Comparison of ENCODE assay signal across 9 mouse cellular contexts in genomic region chr8:53663946-53664345, GRCm38 (mm10). TPM values are rescaled to one million over a fixed set of nuclear protein-coding genes. Genes with fewer than 3 reads are reported as not detected.
DNase-seq lines count a peak whose midpoint lies in the region; ATAC-seq and TF ChIP-seq lines count a peak whose summit lies in the region.
"Had no signal": no experiment of that assay in that cellular context is flagged by ENCODE, and none has a peak within 500 bp of the region (broad histone marks: within the 10 kb centered on the region; RNA-seq: fewer than 3 reads in every experiment).

No protein-coding gene starts in this region.

- peak; percentile 55 to 77 (median 73) for TF ChIP-seq CTCF in MEL (IDR thresholded peaks at IDR 0.05 in 2 of 3, conservative IDR thresholded peaks at IDR 0.05 in 1 of 3; ENCODE audit: control insufficient read depth in 1 of 3, insufficient read depth in 1 of 3, low read depth in 2 of 3, low read length in 3 of 3, poor library complexity in 1 of 3, severe bottlenecking in 1 of 3)
- peak; percentile 18; the same call in 1 of the 2 replicates for TF ChIP-seq CTCF in cerebellum, adult 2 months (IDR thresholded peaks at IDR 0.05; ENCODE audit: borderline replicate concordance, insufficient read depth, low read depth, low read length)

- H3K36me3 ChIP-seq in hindbrain, embryonic 14.5 days (replicated peaks; ENCODE audit: control insufficient read depth, insufficient read depth), result no peaks in the 10 kb centered on the region
- no peaks in the 10 kb centered on the region for H3K36me3 ChIP-seq in hindbrain, embryonic 13.5 days
- H3K36me3 ChIP-seq in MEL (ENCODE audit: control insufficient read depth in 1 of 2, insufficient read depth in 2 of 2, low read length in 2 of 2), result no peaks in the 10 kb centered on the region

- DNase-seq in hindbrain, embryonic 14.5 days (ENCODE audit: low spot score), result peak; percentile 50
- DNase-seq in MEL (ENCODE audit: low read depth, low spot score), result peak; percentile 61
- peak in 1 of 2 experiments; percentile 24 for DNase-seq in cerebellum, adult 2 months
- DNase-seq in heart, postnatal 10 days, result peak; percentile 47 to 74
- DNase-seq in left cerebral cortex, postnatal 25 days (ENCODE audit: low spot score in 2 of 2), result peak; percentile 53 to 58
- peak; percentile 60 for DNase-seq in ovary, postnatal 36 days (ENCODE audit: low spot score)
- DNase-seq in thymus, postnatal 36 days, result peak; percentile 42 to 54

- TF ChIP-seq EP300 in MEL (IDR thresholded peaks at IDR 0.05; ENCODE audit: low read depth in 1 of 2, low read length in 2 of 2), result no peak

- no peak for TF ChIP-seq POLR2A in MEL (IDR thresholded peaks at IDR 0.05; ENCODE audit: control insufficient read depth in 1 of 2, insufficient read depth in 1 of 2, low read depth in 1 of 2, low read length in 2 of 2, poor library complexity in 1 of 2)
- TF ChIP-seq POLR2A in cerebellum, adult 2 months (IDR thresholded peaks at IDR 0.05; ENCODE audit: borderline replicate concordance, insufficient read depth, low read length), result no peak

- 33% methylated on average over 4 of the region's 4 CpGs for WGBS in hindbrain, embryonic 14.5 days
- 38% methylated on average over 4 of the region's 4 CpGs for WGBS in hindbrain, embryonic 13.5 days
- WGBS in cerebellum, adult 2 months, result 44% methylated on average over 4 of the region's 4 CpGs

- no peaks in the 10 kb centered on the region for H3K4me1 ChIP-seq in hindbrain, embryonic 14.5 days (replicated peaks; ENCODE audit: control insufficient read depth, insufficient read depth, low read length)
- H3K4me1 ChIP-seq in hindbrain, embryonic 13.5 days (replicated peaks), result no peaks in the 10 kb centered on the region
- no peaks in the 10 kb centered on the region for H3K4me1 ChIP-seq in MEL (ENCODE audit: control insufficient read depth in 1 of 2, insufficient read depth in 2 of 2, low read length in 2 of 2)
- H3K4me1 ChIP-seq in cerebellum, adult 2 months (ENCODE audit: control insufficient read depth, insufficient read depth, low read length), result no peaks in the 10 kb centered on the region

- no peak overlapping the region for H3K27ac ChIP-seq in hindbrain, embryonic 14.5 days
- H3K27ac ChIP-seq in hindbrain, embryonic 13.5 days, result no peak overlapping the region
- no peak overlapping the region for H3K27ac ChIP-seq in MEL (ENCODE audit: control insufficient read depth, low read depth, low read length)
- no peak overlapping the region for H3K27ac ChIP-seq in cerebellum, adult 2 months (ENCODE audit: insufficient read depth, low read length)

- ATAC-seq in hindbrain, embryonic 14.5 days (ENCODE audit: low FRiP score), result no peak
- ATAC-seq in hindbrain, embryonic 13.5 days (ENCODE audit: low FRiP score), result no peak

- H3K9ac ChIP-seq in hindbrain, embryonic 14.5 days, result no peak overlapping the region
- no peak overlapping the region for H3K9ac ChIP-seq in hindbrain, embryonic 13.5 days
- no peak overlapping the region for H3K9ac ChIP-seq in MEL (ENCODE audit: control insufficient read depth, low read depth, low read length, poor library complexity, severe bottlenecking)

- no peak overlapping the region for H3K4me2 ChIP-seq in hindbrain, embryonic 14.5 days (replicated peaks)
- no peak overlapping the region for H3K4me2 ChIP-seq in hindbrain, embryonic 13.5 days

- H3K79me2 ChIP-seq in MEL (ENCODE audit: control insufficient read depth, insufficient read depth, low read length, poor library complexity), result no peaks in the 10 kb centered on the region

- intact Hi-C loops in heart, postnatal 10 days (cut with DNase I), result loop anchor here (5.0 kb wide), 1 partner anchor 57 kb away; no protein-coding TSS in a partner anchor
- intact Hi-C loops in left cerebral cortex, postnatal 25 days (cut with DNase I), result no loop called here

- H3K9me3 ChIP-seq in hindbrain, embryonic 14.5 days (ENCODE audit: control insufficient read depth, low read length), result no peaks in the 10 kb centered on the region
- H3K9me3 ChIP-seq in hindbrain, embryonic 13.5 days, result no peaks in the 10 kb centered on the region
- no peaks in the 10 kb centered on the region for H3K9me3 ChIP-seq in MEL (replicated peaks; ENCODE audit: insufficient read depth, low read length)

- TF ChIP-seq RAD21 in MEL (IDR thresholded peaks at IDR 0.05; ENCODE audit: low read depth, low read length), result peak; percentile 59

- H3K27me3 ChIP-seq in hindbrain, embryonic 14.5 days (ENCODE audit: control insufficient read depth, insufficient read depth, low read length), result no peaks in the 10 kb centered on the region
- no peaks in the 10 kb centered on the region for H3K27me3 ChIP-seq in hindbrain, embryonic 13.5 days
- no peaks in the 10 kb centered on the region for H3K27me3 ChIP-seq in MEL (ENCODE audit: control insufficient read depth in 1 of 2, insufficient read depth in 2 of 2, low read length in 2 of 2)
- no peaks in the 10 kb centered on the region for H3K27me3 ChIP-seq in cerebellum, adult 2 months (ENCODE audit: control insufficient read depth, insufficient read depth, low read length)

- H3K4me3 ChIP-seq in hindbrain, embryonic 14.5 days (replicated peaks; ENCODE audit: low read length), result no peak overlapping the region
- H3K4me3 ChIP-seq in hindbrain, embryonic 13.5 days, result no peak overlapping the region
- no peak overlapping the region for H3K4me3 ChIP-seq in MEL (ENCODE audit: control insufficient read depth in 1 of 2, insufficient read depth in 1 of 2, low read depth in 2 of 2, low read length in 2 of 2)
- no peak overlapping the region for H3K4me3 ChIP-seq in cerebellum, adult 2 months (replicated peaks; ENCODE audit: insufficient read depth, low read depth, low read length)
- H3K4me3 ChIP-seq: erythroblast, embryonic 14.5 days had no signal

TF ChIP-seq in MEL, 35 proteins besides CTCF, POLR2A, EP300 and RAD21:
- TF ChIP-seq ZKSCAN1 (IDR thresholded peaks at IDR 0.05; ENCODE audit: low read depth, low read length) (no peak), ZC3H11A (IDR thresholded peaks at IDR 0.05; ENCODE audit: low read depth, low read length) (peak; percentile 49), MYC (IDR thresholded peaks at IDR 0.05; ENCODE audit: low read depth, low read length) (no peak), MAX (IDR thresholded peaks at IDR 0.05; ENCODE audit: low read length) (no peak), E2F4 (IDR thresholded peaks at IDR 0.05; ENCODE audit: borderline replicate concordance, low read depth, low read length) (no peak), NRF1 (IDR thresholded peaks at IDR 0.05; ENCODE audit: insufficient read depth, low read depth, low read length, poor library complexity, severe bottlenecking) (no peak), MAFK (IDR thresholded peaks at IDR 0.05; ENCODE audit: borderline replicate concordance, low read depth, low read length) (no peak), BHLHE40 (IDR thresholded peaks at IDR 0.05; ENCODE audit: borderline replicate concordance, low read depth, low read length) (no peak), GABPA (IDR thresholded peaks at IDR 0.05; ENCODE audit: low read depth, low read length) (no peak), SMC3 (IDR thresholded peaks at IDR 0.05; ENCODE audit: low read depth, low read length) (peak; percentile 87)

RNA-seq across cellular contexts. Expression of gene Neil3, which starts 25.1 kb away (rescaled TPM):
- polyA plus RNA-seq in hindbrain, embryonic 14.5 days (2014; fragmentation: Nextera tagmentation; extraction: Ambion mirVana), result 3.6 and 4.6 TPM in 2 replicates
- 7.3 and 7.6 TPM in 2 replicates for polyA plus RNA-seq in hindbrain, embryonic 13.5 days (2015; fragmentation: Nextera tagmentation; extraction: Ambion mirVana)
- total RNA-seq in MEL (2012; rRNA removed), result 3.9 and 4.6 TPM in 2 replicates
- polyA plus RNA-seq in MEL (2012; ENCODE audit: insufficient read depth in 1 of 2, insufficient read length in 2 of 2, low read depth in 1 of 2, low replicate concordance in 2 of 2, missing spikeins in 1 of 2), result 1 to 10 TPM in 1 of 2 experiments, not detected in 1; 8.6 TPM
- polyA plus RNA-seq in cerebellum, adult 2 months (2012; rRNA removed), result 0.05 and 0.06 TPM in 2 replicates
- total RNA-seq in heart, postnatal 10 days (2021), result 1 to 10 TPM; 5.5 TPM
- total RNA-seq in left cerebral cortex, postnatal 25 days (2021), result under 1 TPM; 0.16 to 0.80 TPM
